Mouse (Mus musculus) G1E (cell line): ENCODE results near the gene Hbq1b. TPM values are rescaled to one million over a fixed set of nuclear protein-coding genes. Genes with fewer than 3 reads are reported as not detected.
"Not testable (repeated sequence)": the region's sequence is repeated elsewhere in the genome, so short reads cannot be mapped to it uniquely, and the experiment has no call there.

Experiments used
- ATAC-seq: 2 replicates; pipeline ENCODE4 v1.8.0; 2016; ENCODE audit warnings: mild to moderate bottlenecking; ENCODE audit not compliant: insufficient number of reproducible peaks, poor library complexity, low FRiP score, severe bottlenecking; ENCODE audit errors: extremely low read depth
- DNase-seq: peaks from one replicate; pipeline ENCODE4 v3.0.0; 2012; ENCODE audit warnings: low spot score
- H3K27me3 ChIP-seq: 2 replicates; pipeline ENCODE4 v1.6.1; 2012; ENCODE audit warnings: mild to moderate bottlenecking, low read length, inconsistent platforms; ENCODE audit not compliant: insufficient read depth
- H3K36me3 ChIP-seq: replicated peaks from 2 replicates; pipeline ENCODE3; 2012; ENCODE audit warnings: mild to moderate bottlenecking, inconsistent platforms
- H3K4me1 ChIP-seq: 2 replicates; pipeline ENCODE4 v1.6.1; 2012; ENCODE audit warnings: low read depth, low read length, inconsistent platforms, mixed read lengths; ENCODE audit not compliant: insufficient read depth
- H3K4me3 ChIP-seq: 2 replicates; pipeline ENCODE4 v1.5.1; 2012; ENCODE audit warnings: low read depth, mild to moderate bottlenecking, inconsistent platforms, low read length, moderate library complexity, mixed read lengths
- H3K9me3 ChIP-seq: replicated peaks from 2 replicates; pipeline ENCODE4 v1.6.1; 2012; ENCODE audit warnings: inconsistent platforms
- CTCF ChIP-seq: IDR thresholded peaks from 2 replicates; pipeline ENCODE4 v1.5.1; 2012; ENCODE audit warnings: low read depth, low read length, inconsistent platforms, mixed read lengths
- GATA1 ChIP-seq: IDR thresholded peaks from 2 replicates; pipeline ENCODE4 v1.6.1; 2012; ENCODE audit warnings: borderline replicate concordance, low read length, inconsistent platforms, mixed read lengths
- GATA2 ChIP-seq: IDR thresholded peaks from 2 replicates; pipeline ENCODE4 v1.6.1; 2012; ENCODE audit warnings: low read depth, low read length, inconsistent platforms, borderline replicate concordance
- POLR2AphosphoS5 ChIP-seq: IDR thresholded peaks from 2 replicates; pipeline ENCODE4 v1.6.1; 2012; ENCODE audit warnings: low read depth, low read length, inconsistent platforms; ENCODE audit not compliant: insufficient replicate concordance
- TAL1 ChIP-seq: conservative IDR thresholded peaks from 2 replicates; pipeline ENCODE4 v1.6.1; 2012; ENCODE audit warnings: low read depth, low read length, inconsistent platforms, mixed read lengths
- polyA plus RNA-seq: library from polyadenylated mRNA; stranded (reverse); fragments of >175 nt; gene quantifications from 2 replicates; pipeline ENCODE4 v1.2.3, GENCODE M21; 2012
- total RNA-seq, 2 experiments: library from RNA; stranded (forward) in 1 of 2; stranded (reverse) in 1 of 2; fragments of 200-1000 nt in 1 of 2; fragments of >200 nt in 1 of 2; fragmentation: Nextera tagmentation in 1 of 2; gene quantifications; 2 replicates each; pipeline ENCODE4 v1.2.3; 2014 to 2017

Hbq1b gene
- total and polyA plus RNA-seq, 3 experiments, result 0.70 to 11.6 (median 0.87) TPM

- Histone ChIP-seq H3K4me1 (peaks cover 72% of the 10 kb centered on the region), H3K9me3 (no peaks in the 10 kb centered on the region), H3K4me3 (no peak overlapping the region), H3K27me3 (no peaks in the 10 kb centered on the region), H3K36me3 (no peaks in the 10 kb centered on the region)
- no peak for ATAC-seq
- no peak for TF ChIP-seq CTCF
- TF ChIP-seq TAL1, result no peak
- TF ChIP-seq GATA1, result no peak
- no peak for TF ChIP-seq GATA2
- no peak for TF ChIP-seq POLR2AphosphoS5
- DNase-seq, result no peak
Measured at GRCm38 (mm10) chr11:32277736-32278457, 8.9 kb upstream of the Hbq1b start.

GRCm38 (mm10) chr11:32278458-32278957 lies 8.3 kb upstream of the Hbq1b start:
- Histone ChIP-seq H3K4me3 (no peak overlapping the region), H3K27me3 (no peaks in the 10 kb centered on the region), H3K9me3 (no peaks in the 10 kb centered on the region), H3K4me1 (peaks cover 72% of the 10 kb centered on the region), H3K36me3 (no peaks in the 10 kb centered on the region)
- DNase-seq (no peak), ATAC-seq (no peak)
- TF ChIP-seq POLR2AphosphoS5, result no peak
- no peak for TF ChIP-seq TAL1
- no peak for TF ChIP-seq GATA2
- no peak for TF ChIP-seq CTCF
- TF ChIP-seq GATA1, result no peak

- ATAC-seq (no peak), DNase-seq (no peak)
- no peaks in the 10 kb centered on the region for H3K9me3 ChIP-seq
- H3K36me3 ChIP-seq, result no peaks in the 10 kb centered on the region
- no peaks in the 10 kb centered on the region for H3K27me3 ChIP-seq
- H3K4me3 ChIP-seq, result no peak overlapping the region; the same call in 1 of the 2 replicates
- TF ChIP-seq CTCF (no peak), POLR2AphosphoS5 (no peak), GATA2 (no peak), GATA1 (no peak), TAL1 (no peak)
- H3K4me1 ChIP-seq, result peaks cover 71% of the 10 kb centered on the region
Measured at GRCm38 (mm10) chr11:32280646-32281045, 6.1 kb upstream of the Hbq1b start.

GRCm38 (mm10) chr11:32281416-32282144 lies 5.2 kb upstream of the Hbq1b start:
- DNase-seq, result no peak
- peaks cover 65% of the 10 kb centered on the region for H3K4me1 ChIP-seq
- ATAC-seq, result no peak
- no peaks in the 10 kb centered on the region for H3K9me3 ChIP-seq
- no peaks in the 10 kb centered on the region for H3K36me3 ChIP-seq
- H3K27me3 ChIP-seq, result no peaks in the 10 kb centered on the region
- H3K4me3 ChIP-seq, result no peak overlapping the region; the same call in 1 of the 2 replicates
- TF ChIP-seq TAL1 (no peak), GATA2 (no peak), CTCF (no peak), GATA1 (no peak), POLR2AphosphoS5 (no peak)

GRCm38 (mm10) chr11:32283091-32283777 lies 3.5 kb upstream of the Hbq1b start, which contains the start of gene Hba-a1:
Hba-a1 (plus strand) TSS chr11:32283511.
- H3K27me3 ChIP-seq, H3K9me3 ChIP-seq, H3K36me3 ChIP-seq, DNase-seq: not testable (repeated sequence)
- peaks cover 68% of the 10 kb centered on the region for H3K4me1 ChIP-seq
- peak; percentile 87 for ATAC-seq
- peak within 1 kb of the TSS; percentile 67 for H3K4me3 ChIP-seq

GRCm38 (mm10) chr11:32284582-32284981 lies 2.2 kb upstream of the Hbq1b start:
- ATAC-seq, DNase-seq, H3K9me3 ChIP-seq, H3K36me3 ChIP-seq, H3K27me3 ChIP-seq: not testable (repeated sequence)
- peaks cover 65% of the 10 kb centered on the region for H3K4me1 ChIP-seq
- peak overlapping the region; percentile 67 for H3K4me3 ChIP-seq
